Mouse (Mus musculus) T-cell, adult 2 months (primary cell): ENCODE measurements around the gene Tmem87b.

Experiments used
- DNase-seq: peaks from one replicate; pipeline ENCODE4 v3.0.0; 2022; ENCODE audit warnings: low spot score

The Tmem87b gene

GRCm38 (mm10) chr2:128818956-128819643 lies 1.2 kb downstream of the Tmem87b start:
- DNase-seq: no peak

DNA sequence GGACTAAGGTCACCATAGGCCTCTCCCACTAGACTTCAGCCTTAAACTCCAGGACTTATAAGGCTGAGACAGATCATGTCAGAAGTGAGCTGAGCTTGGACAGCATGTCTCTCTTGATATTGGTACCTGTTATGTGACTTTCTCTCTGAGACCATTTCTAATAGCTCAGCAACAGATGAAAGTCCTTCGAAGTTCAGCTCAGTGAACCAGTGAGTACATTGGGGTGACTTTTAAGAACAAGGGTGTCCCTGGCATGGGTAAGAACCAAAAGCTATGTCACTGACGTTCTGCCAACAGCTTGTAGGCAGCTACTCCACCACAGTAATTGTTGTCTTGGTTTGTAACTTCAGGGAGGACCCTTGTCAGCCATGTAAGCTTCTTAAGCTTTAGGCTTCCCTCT lies 2.7 kb downstream of the Tmem87b start:
- DNase-seq: no peak

- DNase-seq: no peak
Measured at GRCm38 (mm10) chr2:128823893-128824292, 6.0 kb downstream of the Tmem87b start.

DNA sequence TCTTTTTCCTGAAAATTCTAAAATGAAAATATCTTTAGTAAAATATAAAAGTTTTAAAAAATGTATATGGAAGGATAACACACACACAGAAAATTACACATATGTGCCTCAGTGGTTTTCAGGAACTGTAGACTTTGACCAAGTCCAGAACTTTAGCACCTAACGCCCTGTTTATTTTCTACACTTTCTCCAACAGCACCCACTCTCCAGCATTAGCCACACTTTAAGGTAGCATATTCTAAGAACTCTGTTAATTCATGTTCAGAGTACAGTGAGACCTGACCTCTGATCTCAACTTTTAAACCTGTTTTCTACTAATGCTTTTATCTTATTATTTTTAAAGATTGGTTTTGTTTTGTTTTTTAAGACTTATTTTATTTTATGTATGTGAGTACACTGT lies 9.9 kb downstream of the Tmem87b start:
- no peak for DNase-seq

DNA sequence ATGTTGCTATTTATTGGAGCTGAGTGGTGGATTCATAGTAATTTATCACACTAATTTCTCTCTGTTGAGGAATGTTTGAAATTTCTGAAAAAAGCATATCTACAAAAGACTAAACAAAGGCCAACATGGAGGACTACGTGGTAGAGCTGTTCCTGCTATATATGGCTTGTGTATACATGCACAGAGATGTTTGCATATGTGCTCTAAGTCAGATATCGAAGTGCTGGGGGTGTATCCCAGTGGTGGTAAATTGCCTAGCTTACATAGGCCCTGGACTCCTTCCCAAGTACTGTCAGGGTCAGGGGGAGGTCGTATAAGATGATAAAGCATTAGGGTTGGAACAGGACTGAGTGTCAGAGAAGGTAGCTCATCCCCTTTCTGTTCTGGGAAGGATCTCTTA lies 14.7 kb downstream of the Tmem87b start:
- no peak for DNase-seq

- no peak for DNase-seq
Measured at GRCm38 (mm10) chr2:128833035-128833434, 15.1 kb downstream of the Tmem87b start.

DNA sequence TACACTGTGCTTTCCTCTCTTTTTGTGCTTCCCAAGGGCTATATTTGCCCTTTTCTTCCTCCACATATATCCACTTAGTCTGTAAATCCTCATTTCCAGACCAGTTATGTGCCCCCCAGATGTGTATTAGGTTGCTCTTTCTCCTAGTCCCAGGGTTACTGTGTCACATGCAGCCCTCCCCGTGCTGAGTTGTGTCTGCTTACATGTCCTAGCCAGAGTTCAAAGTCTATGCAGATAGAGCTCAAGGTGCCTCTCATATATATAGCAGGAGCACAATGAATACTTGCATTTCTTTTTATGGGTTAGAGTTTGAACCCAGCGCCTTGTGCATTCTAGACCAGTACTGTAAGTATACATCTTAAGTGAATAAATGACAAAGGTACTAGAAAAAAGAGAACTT lies 15.5 kb downstream of the Tmem87b start:
- no peak for DNase-seq

DNA sequence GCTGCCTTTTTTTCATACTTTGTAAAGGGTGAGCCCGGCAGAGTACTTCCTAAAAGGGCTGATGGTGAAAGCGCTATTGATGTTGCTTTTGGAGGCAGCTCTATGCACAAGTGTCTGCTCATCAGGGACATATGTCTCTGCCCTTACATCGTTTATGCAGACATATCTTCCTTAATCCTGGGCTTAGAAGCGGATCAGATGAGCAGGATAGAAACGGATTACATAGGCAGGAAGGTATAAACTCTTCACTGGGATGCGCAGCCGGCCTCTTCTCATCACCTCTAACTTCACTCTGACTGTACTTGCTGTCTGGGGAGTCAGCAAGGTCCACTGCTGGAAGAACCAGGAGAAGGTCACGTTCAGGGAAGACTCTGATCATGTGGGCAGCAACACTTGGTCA lies 19.6 kb downstream of the Tmem87b start:
- no peak for DNase-seq

GRCm38 (mm10) chr2:128838611-128839010 lies 20.7 kb downstream of the Tmem87b start:
- no peak for DNase-seq

DNA sequence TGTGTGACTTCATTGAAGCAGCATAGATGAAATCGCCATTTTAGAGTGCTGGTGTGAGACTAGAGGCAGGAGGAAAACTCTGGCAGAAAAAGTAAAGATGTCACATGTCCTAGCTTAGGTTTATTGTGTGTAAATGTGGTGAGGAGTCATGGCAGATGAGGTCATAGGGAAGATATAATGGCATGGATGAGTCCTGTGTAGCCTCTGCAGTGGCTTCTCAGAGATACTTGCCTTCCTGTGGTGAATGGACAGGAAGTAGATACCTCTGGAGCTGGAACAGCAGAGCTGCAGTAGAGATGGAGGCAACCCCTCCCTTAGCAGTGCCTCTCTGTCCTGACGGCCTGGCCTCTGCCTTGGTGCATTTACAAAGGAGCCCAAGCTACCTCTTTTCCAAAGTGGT lies 21.6 kb downstream of the Tmem87b start:
- no peak for DNase-seq

DNA sequence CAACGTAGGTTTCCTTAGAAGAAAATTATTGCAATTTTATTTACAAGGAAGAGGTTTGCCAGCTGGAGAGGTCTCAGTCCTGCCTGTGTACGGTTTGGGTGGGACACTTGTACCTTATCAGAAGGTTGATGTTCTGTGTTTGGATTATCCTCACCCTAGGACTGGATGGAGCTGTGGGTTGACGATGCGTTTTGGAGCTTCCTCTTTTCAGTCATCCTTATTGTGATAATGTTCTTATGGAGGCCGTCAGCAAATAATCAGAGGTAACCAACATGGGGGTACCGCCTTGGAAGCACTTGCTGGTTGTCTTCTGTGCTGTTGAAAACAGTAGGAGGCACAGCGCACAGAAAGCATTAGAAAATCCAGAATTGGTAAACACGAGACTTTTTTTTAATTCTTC lies 24.5 kb downstream of the Tmem87b start:
- no peak for DNase-seq

DNA sequence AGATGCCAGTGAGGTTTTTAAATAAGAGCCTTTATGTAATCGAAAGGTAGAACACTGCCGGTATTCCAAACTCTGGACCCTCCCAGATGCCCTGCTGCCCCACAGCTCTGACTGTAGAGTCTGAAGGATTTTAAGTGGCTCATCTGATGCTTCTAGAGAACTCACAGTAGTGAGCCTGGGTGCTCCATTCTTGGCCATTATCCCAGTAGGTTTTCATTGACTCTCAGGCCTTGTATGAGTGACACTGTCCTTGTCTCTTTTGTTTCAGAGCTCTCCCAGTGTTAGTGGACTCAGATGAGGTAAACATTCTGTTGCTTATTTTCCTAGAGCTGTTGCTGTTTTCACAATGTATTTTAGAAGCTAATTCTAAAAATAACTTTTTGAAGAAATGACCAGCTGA lies 32.1 kb downstream of the Tmem87b start:
- DNase-seq: no peak

DNA sequence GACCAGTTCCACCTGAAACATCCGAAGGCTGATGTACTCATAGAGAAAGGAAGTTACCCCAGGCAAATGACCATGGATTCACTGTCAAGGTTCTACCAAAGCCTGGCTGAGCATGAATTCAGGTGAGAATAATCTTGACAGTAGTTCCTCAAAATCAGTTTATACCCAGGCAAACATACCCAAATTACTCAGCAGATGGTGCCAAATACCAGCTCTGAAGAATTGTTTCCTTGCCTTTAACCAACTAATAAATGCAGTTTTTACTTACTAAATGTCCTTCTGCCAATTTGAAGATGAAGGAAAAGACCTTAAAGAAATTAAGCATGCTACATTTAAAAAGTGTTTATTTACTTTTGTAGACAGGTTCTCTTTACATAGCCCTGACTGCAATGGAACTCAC lies 38.8 kb downstream of the Tmem87b start:
- DNase-seq: no peak

GRCm38 (mm10) chr2:128858962-128859361 lies 41.0 kb downstream of the Tmem87b start:
- no peak for DNase-seq

GRCm38 (mm10) chr2:128859861-128860260 lies 41.9 kb downstream of the Tmem87b start:
- no peak for DNase-seq

GRCm38 (mm10) chr2:128862636-128863035 lies 44.7 kb downstream of the Tmem87b start, which contains the start of gene Fbln7:
Gene Fbln7, plus strand, starts transcription at chr2:128862981.
- no peak for DNase-seq

GRCm38 (mm10) chr2:128863777-128864331 lies 45.9 kb downstream of the Tmem87b start:
- no peak for DNase-seq

DNA sequence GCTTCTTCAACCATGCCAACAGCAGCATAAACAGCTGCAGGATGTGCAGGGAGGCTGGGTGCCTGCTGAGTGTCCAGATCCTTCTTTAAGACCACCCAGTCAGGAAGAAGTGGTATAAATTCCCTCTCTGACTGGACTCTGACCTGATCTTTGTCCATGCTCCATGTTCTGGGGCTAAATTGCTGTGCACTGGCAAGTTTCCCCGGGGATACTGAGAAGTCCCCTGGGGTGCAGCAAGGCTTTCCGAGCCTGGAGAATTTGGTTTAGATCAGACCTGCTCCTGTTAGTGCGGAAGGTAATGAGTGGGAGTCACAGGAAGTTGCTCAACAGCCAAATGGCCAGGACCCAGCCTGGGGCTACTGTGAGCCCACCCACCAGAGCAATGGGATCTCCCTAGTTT lies 47.1 kb downstream of the Tmem87b start:
- DNase-seq: no peak

GRCm38 (mm10) chr2:128871656-128872055 lies 53.7 kb downstream of the Tmem87b start:
- DNase-seq: no peak

DNA sequence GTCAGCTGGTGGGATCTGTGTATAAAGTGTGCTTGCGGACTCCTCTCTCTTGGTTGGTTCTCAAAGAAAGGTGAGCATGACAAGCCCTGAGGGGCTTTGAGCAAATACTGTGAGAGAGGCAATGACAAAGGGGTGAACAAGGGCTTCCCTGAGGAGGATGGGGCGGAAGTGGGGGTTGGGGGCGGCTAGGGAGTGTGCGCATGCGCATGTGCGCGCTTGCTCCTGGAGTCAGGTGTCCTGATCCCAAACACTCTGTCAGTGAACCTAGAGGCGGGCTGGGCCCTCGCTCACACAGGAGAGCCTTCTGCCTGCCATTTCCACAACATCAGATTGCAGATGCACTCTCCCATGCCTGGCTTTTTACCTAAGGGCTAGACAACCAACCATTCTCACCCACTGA lies 54.3 kb downstream of the Tmem87b start:
- no peak for DNase-seq

GRCm38 (mm10) chr2:128875526-128875925 lies 57.6 kb downstream of the Tmem87b start:
- DNase-seq: no peak

DNA sequence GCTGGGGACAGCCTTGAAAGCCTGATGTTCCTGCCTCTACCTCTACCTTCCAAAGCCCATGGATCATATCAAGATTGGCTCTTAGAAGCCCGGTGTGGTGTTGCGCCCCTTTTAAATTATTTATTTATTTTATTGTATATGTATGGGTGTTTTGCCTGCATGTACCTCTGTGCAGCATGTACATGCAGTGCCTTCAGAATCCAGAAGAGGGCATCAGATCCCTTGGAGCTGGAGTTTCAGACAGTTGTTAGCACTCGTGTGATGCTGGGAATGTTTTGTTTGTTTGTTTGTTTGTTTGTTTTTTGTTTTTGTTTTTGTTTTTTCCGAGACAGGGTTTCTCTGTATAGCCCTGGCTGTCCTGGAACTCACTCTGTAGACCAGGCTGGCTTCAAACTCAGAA lies 63.3 kb downstream of the Tmem87b start:
- peak; percentile 6 for DNase-seq

- no peak for DNase-seq
Measured at GRCm38 (mm10) chr2:128885225-128885811, 67.4 kb downstream of the Tmem87b start.
